ENCODE assay signal across 23 mouse cellular contexts in genomic region chr11:54082725-54083124, GRCm38 (mm10). TPM values are rescaled to one million over a fixed set of nuclear protein-coding genes. Genes with fewer than 3 reads are reported as not detected.
DNase-seq lines count a peak whose midpoint lies in the region; ATAC-seq and TF ChIP-seq lines count a peak whose summit lies in the region.
"Had no signal": no experiment of that assay in that cellular context is flagged by ENCODE, and none has a peak within 500 bp of the region (broad histone marks: within the 10 kb centered on the region; RNA-seq: fewer than 3 reads in every experiment).

No protein-coding gene starts in this region.

- TF ChIP-seq EP300 in MEL (IDR thresholded peaks at IDR 0.05; ENCODE audit: low read depth in 1 of 2, low read length in 2 of 2) = peak; percentile 59 to 64

- no peak for TF ChIP-seq RAD21 in MEL (IDR thresholded peaks at IDR 0.05; ENCODE audit: low read depth, low read length)

- no peak for TF ChIP-seq POLR2A in spleen, adult 2 months (IDR thresholded peaks at IDR 0.05; ENCODE audit: low read depth, low read length)
- TF ChIP-seq POLR2A in MEL (IDR thresholded peaks at IDR 0.05; ENCODE audit: control insufficient read depth in 1 of 2, insufficient read depth in 1 of 2, low read depth in 1 of 2, low read length in 2 of 2, poor library complexity in 1 of 2) = no peak

- H3K36me3 ChIP-seq in spleen, adult 2 months (ENCODE audit: control insufficient read depth, insufficient read depth, low read length) = no peaks in the 10 kb centered on the region
- H3K36me3 ChIP-seq in MEL (ENCODE audit: control insufficient read depth in 1 of 2, insufficient read depth in 2 of 2, low read length in 2 of 2) = peaks cover 0 to 6% of the 10 kb centered on the region in 2 experiments; a peak in 2 of 4 replicates
- no peaks in the 10 kb centered on the region for H3K36me3 ChIP-seq in midbrain, embryonic 14.5 days (ENCODE audit: control insufficient read depth, insufficient read depth, low read length)
- H3K36me3 ChIP-seq: embryonic facial prominence, embryonic 12.5 days; embryonic facial prominence, embryonic 15.5 days; heart, embryonic 10.5 days; hindbrain, embryonic 12.5 days; hindbrain, embryonic 15.5 days had no signal

- H3K9ac ChIP-seq in MEL (ENCODE audit: control insufficient read depth, low read depth, low read length, poor library complexity, severe bottlenecking) = no peak overlapping the region
- H3K9ac ChIP-seq in midbrain, embryonic 14.5 days (replicated peaks; ENCODE audit: low read length) = no peak overlapping the region
- H3K9ac ChIP-seq: embryonic facial prominence, embryonic 12.5 days; embryonic facial prominence, embryonic 15.5 days; forebrain, postnatal 0 days; hindbrain, embryonic 12.5 days; hindbrain, embryonic 15.5 days had no signal

- H3K4me1 ChIP-seq in spleen, adult 2 months (ENCODE audit: control insufficient read depth, insufficient read depth, insufficient read length) = no peaks in the 10 kb centered on the region
- peaks cover 9 to 11% of the 10 kb centered on the region in 2 experiments for H3K4me1 ChIP-seq in MEL (ENCODE audit: control insufficient read depth in 1 of 2, insufficient read depth in 2 of 2, low read length in 2 of 2)
- no peaks in the 10 kb centered on the region for H3K4me1 ChIP-seq in midbrain, embryonic 14.5 days (ENCODE audit: control insufficient read depth, insufficient read depth, low read length)
- H3K4me1 ChIP-seq: embryonic facial prominence, embryonic 12.5 days; embryonic facial prominence, embryonic 15.5 days; hindbrain, embryonic 12.5 days; hindbrain, embryonic 15.5 days had no signal

- no peak for ATAC-seq in midbrain, embryonic 14.5 days (ENCODE audit: low FRiP score, low TSS enrichment)
- ATAC-seq: forebrain, embryonic 14.5 days; forebrain, postnatal 0 days had no signal

- H3K9me3 ChIP-seq in MEL (replicated peaks; ENCODE audit: insufficient read depth, low read length) = no peaks in the 10 kb centered on the region
- H3K9me3 ChIP-seq in midbrain, embryonic 14.5 days (ENCODE audit: control insufficient read depth, low read length) = no peaks in the 10 kb centered on the region
- H3K9me3 ChIP-seq: embryonic facial prominence, embryonic 12.5 days; embryonic facial prominence, embryonic 15.5 days; heart, embryonic 10.5 days; hindbrain, embryonic 12.5 days; hindbrain, embryonic 15.5 days had no signal

- WGBS in spleen, adult 2 months = 74% methylated on average over 5 of the region's 5 CpGs
- 91% methylated on average over 5 of the region's 5 CpGs for WGBS in midbrain, embryonic 14.5 days

- no peaks in the 10 kb centered on the region for H3K79me2 ChIP-seq in MEL (ENCODE audit: control insufficient read depth, insufficient read depth, low read length, poor library complexity)

- H3K4me2 ChIP-seq in midbrain, embryonic 14.5 days (ENCODE audit: low read length) = no peak overlapping the region
- H3K4me2 ChIP-seq: embryonic facial prominence, embryonic 12.5 days; embryonic facial prominence, embryonic 15.5 days; hindbrain, embryonic 12.5 days; hindbrain, embryonic 15.5 days had no signal

- H3K27me3 ChIP-seq in spleen, adult 2 months (ENCODE audit: control insufficient read depth, insufficient read depth, low read length) = no peaks in the 10 kb centered on the region
- peaks cover 4 to 5% of the 10 kb centered on the region in 2 experiments for H3K27me3 ChIP-seq in MEL (ENCODE audit: control insufficient read depth in 1 of 2, insufficient read depth in 2 of 2, low read length in 2 of 2)
- H3K27me3 ChIP-seq in midbrain, embryonic 14.5 days (ENCODE audit: control insufficient read depth, insufficient read depth, low read length) = no peaks in the 10 kb centered on the region
- H3K27me3 ChIP-seq: embryonic facial prominence, embryonic 12.5 days; embryonic facial prominence, embryonic 15.5 days; hindbrain, embryonic 12.5 days; hindbrain, embryonic 15.5 days had no signal

- H3K27ac ChIP-seq in spleen, adult 2 months (ENCODE audit: insufficient read depth, low read length) = peak overlapping the region; percentile 52
- H3K27ac ChIP-seq in MEL (ENCODE audit: control insufficient read depth, low read depth, low read length) = no peak overlapping the region
- no peak overlapping the region for H3K27ac ChIP-seq in layer of hippocampus, adult 2 months
- H3K27ac ChIP-seq in midbrain, embryonic 14.5 days (replicated peaks; ENCODE audit: low read depth, low read length) = no peak overlapping the region
- H3K27ac ChIP-seq: embryonic facial prominence, embryonic 12.5 days; embryonic facial prominence, embryonic 15.5 days; gastrocnemius, adult 2 months; heart, adult 2 months; heart, embryonic 10.5 days; hindbrain, embryonic 12.5 days; hindbrain, embryonic 15.5 days had no signal

- H3K4me3 ChIP-seq in spleen, adult 2 months (ENCODE audit: extremely low read depth, insufficient read depth, insufficient read length) = no peak overlapping the region
- no peak overlapping the region for H3K4me3 ChIP-seq in MEL (ENCODE audit: control insufficient read depth in 1 of 2, insufficient read depth in 1 of 2, low read depth in 2 of 2, low read length in 2 of 2)
- H3K4me3 ChIP-seq in layer of hippocampus, adult 2 months = no peak overlapping the region
- no peak overlapping the region for H3K4me3 ChIP-seq in midbrain, embryonic 14.5 days (replicated peaks; ENCODE audit: low read depth, low read length)
- H3K4me3 ChIP-seq: embryonic facial prominence, embryonic 12.5 days; embryonic facial prominence, embryonic 15.5 days; gastrocnemius, adult 2 months; heart, adult 2 months; heart, embryonic 10.5 days; hindbrain, embryonic 12.5 days; hindbrain, embryonic 15.5 days had no signal

- DNase-seq in spleen, adult 2 months (ENCODE audit: low read depth in 1 of 2, low spot score in 2 of 2) = no peak
- no peak for DNase-seq in spleen, postnatal 14 days (ENCODE audit: low spot score in 2 of 2)
- DNase-seq in MEL (ENCODE audit: low read depth, low spot score) = peak; percentile 42
- peak; percentile 79 for DNase-seq in naive thymus-derived CD4-positive, alpha-beta T cell, adult 2 months (ENCODE audit: low read depth)
- DNase-seq in thymus, postnatal 4 days = peak; percentile 40
- DNase-seq in layer of hippocampus, adult 2 months (ENCODE audit: low spot score in 2 of 2) = no peak
- no peak for DNase-seq in midbrain, embryonic 14.5 days
- DNase-seq: adrenal gland, postnatal 10 days; adrenal gland, postnatal 36 days; cerebellum, adult 18-20 months; cerebellum, adult 9-10 months; cerebellum, postnatal 25 days; forebrain, postnatal 0 days; gastrocnemius, adult 2 months; gastrocnemius, postnatal 25 days; heart, adult 2 months had no signal

- TF ChIP-seq CTCF in spleen, adult 2 months (IDR thresholded peaks at IDR 0.05; ENCODE audit: extremely low read depth, insufficient read depth, insufficient read length, insufficient replicate concordance) = no peak
- TF ChIP-seq CTCF in MEL (IDR thresholded peaks at IDR 0.05 in 2 of 3, conservative IDR thresholded peaks at IDR 0.05 in 1 of 3; ENCODE audit: control insufficient read depth in 1 of 3, insufficient read depth in 1 of 3, low read depth in 2 of 3, low read length in 3 of 3, poor library complexity in 1 of 3, severe bottlenecking in 1 of 3) = no peak
- TF ChIP-seq CTCF in layer of hippocampus, adult 2 months (conservative IDR thresholded peaks at IDR 0.05) = no peak

TF ChIP-seq in MEL, 35 proteins besides CTCF, POLR2A, EP300 and RAD21 (continues in another document):
- TF ChIP-seq POLR2AphosphoS5 (IDR thresholded peaks at IDR 0.05; ENCODE audit: borderline replicate concordance, low read depth, low read length) (no peak), MAX (IDR thresholded peaks at IDR 0.05; ENCODE audit: low read length) (peak; percentile 62; the same call in 1 of the 2 replicates), USF2 (IDR thresholded peaks at IDR 0.05; ENCODE audit: borderline replicate concordance in 1 of 2, insufficient read depth in 1 of 2, low read depth in 1 of 2, low read length in 2 of 2) (no peak), JUND (IDR thresholded peaks at IDR 0.05; ENCODE audit: low read depth, low read length) (no peak), RCOR1 (IDR thresholded peaks at IDR 0.05; ENCODE audit: low read depth, low read length) (peak; percentile 42; the same call in 1 of the 2 replicates), MAFK (IDR thresholded peaks at IDR 0.05; ENCODE audit: borderline replicate concordance, low read depth, low read length) (no peak), MXI1 (IDR thresholded peaks at IDR 0.05; ENCODE audit: low read depth, low read length) (peak; percentile 45; the same call in 1 of the 2 replicates), TCF12 (IDR thresholded peaks at IDR 0.05; ENCODE audit: low read depth, low read length) (peak; percentile 87), NRF1 (IDR thresholded peaks at IDR 0.05; ENCODE audit: insufficient read depth, low read depth, low read length, poor library complexity, severe bottlenecking) (no peak), BHLHE40 (IDR thresholded peaks at IDR 0.05; ENCODE audit: borderline replicate concordance, low read depth, low read length) (peak; percentile 98), MAZ (IDR thresholded peaks at IDR 0.05; ENCODE audit: low read depth, low read length) (no peak), UBTF (IDR thresholded peaks at IDR 0.05; ENCODE audit: borderline replicate concordance, insufficient read depth, low read depth, low read length) (no peak), SIN3A (IDR thresholded peaks at IDR 0.05; ENCODE audit: low read length) (no peak)

RNA-seq across cellular contexts. Expression of gene Pdlim4, which starts 13.9 kb away (rescaled TPM):
- polyA plus RNA-seq in spleen, adult 2 months (2012; rRNA removed) = 53.3 and 73.3 TPM in 2 replicates
- 0.13 TPM in 1 of 2 replicates, not detected in the other for total RNA-seq in MEL (2012; rRNA removed)
- under 1 TPM in 1 of 2 experiments, not detected in 1; 0.70 TPM for polyA plus RNA-seq in MEL (2012; ENCODE audit: insufficient read depth in 1 of 2, insufficient read length in 2 of 2, low read depth in 1 of 2, low replicate concordance in 2 of 2, missing spikeins in 1 of 2)
- total RNA-seq in layer of hippocampus, adult 2 months (2021) = 10 to 100 TPM; 13.4 to 14.3 TPM
- polyA plus RNA-seq in midbrain, embryonic 14.5 days (2014; fragmentation: Nextera tagmentation; extraction: Ambion mirVana) = 21.4 and 25.0 TPM in 2 replicates
- total RNA-seq: hematopoietic stem cell, adult 5-6 weeks had no signal

RNA-seq across cellular contexts. Expression of gene P4ha2, which starts 17.2 kb away (rescaled TPM):
- 2.6 and 2.8 TPM in 2 replicates for polyA plus RNA-seq in spleen, adult 2 months (2012; rRNA removed)
- total RNA-seq in MEL (2012; rRNA removed) = 18.6 and 32.0 TPM in 2 replicates
- 10 to 100 TPM in 1 of 2 experiments, not detected in 1; 57.8 TPM for polyA plus RNA-seq in MEL (2012; ENCODE audit: insufficient read depth in 1 of 2, insufficient read length in 2 of 2, low read depth in 1 of 2, low replicate concordance in 2 of 2, missing spikeins in 1 of 2)
- 10 to 100 TPM; 18.6 to 28.7 TPM for total RNA-seq in layer of hippocampus, adult 2 months (2021)
- polyA plus RNA-seq in midbrain, embryonic 14.5 days (2014; fragmentation: Nextera tagmentation; extraction: Ambion mirVana) = 6.5 and 10.5 TPM in 2 replicates
- total RNA-seq: hematopoietic stem cell, adult 5-6 weeks had no signal

RNA-seq across cellular contexts. Expression of gene Slc22a4, which starts 54.8 kb away (rescaled TPM):
- polyA plus RNA-seq in spleen, adult 2 months (2012; rRNA removed) = 4.6 and 5.4 TPM in 2 replicates
- total RNA-seq in MEL (2012; rRNA removed) = 2.3 and 3.5 TPM in 2 replicates
- 1 to 10 TPM in 1 of 2 experiments, not detected in 1; 5.8 TPM for polyA plus RNA-seq in MEL (2012; ENCODE audit: insufficient read depth in 1 of 2, insufficient read length in 2 of 2, low read depth in 1 of 2, low replicate concordance in 2 of 2, missing spikeins in 1 of 2)
- total RNA-seq in layer of hippocampus, adult 2 months (2021) = 1 to 10 TPM; 5.9 to 6.9 TPM
- 2.5 TPM in 2 replicates for polyA plus RNA-seq in midbrain, embryonic 14.5 days (2014; fragmentation: Nextera tagmentation; extraction: Ambion mirVana)

Comparison
In these comparisons a context has a peak if more than half of its experiments do, and no peak if none do; other contexts are left out.
1. DNase-seq: peak in MEL (single experiment), naive thymus-derived CD4-positive, alpha-beta T cell, adult 2 months (single experiment) and thymus, postnatal 4 days (single experiment); none in spleen, adult 2 months (0 of 2), spleen, postnatal 14 days (0 of 2), layer of hippocampus, adult 2 months (0 of 2) and midbrain, embryonic 14.5 days (single experiment).
2. RNA of gene Pdlim4, which starts 13.9 kb away (polyA plus RNA-seq): 53.3 to 73.3 TPM in spleen, adult 2 months and 21.4 to 25.0 TPM in midbrain, embryonic 14.5 days; 0.70 TPM in MEL; every median in the first group is over 10 times any median in the second.